Mouse (Mus musculus) cerebellum, postnatal 25 days (tissue): ENCODE data around the gene Rep15.

Source experiments
- DNase-seq, 2 experiments: peaks; one replicate each; pipeline ENCODE4 v3.0.0; 2021; ENCODE audit warnings: mixed read lengths in 2 of 2

The Rep15 gene

GRCm38 (mm10) chr6:147030096-147030885 lies 2.1 kb upstream of the Rep15 start:
- peak; percentile 72 to 79 for DNase-seq

GRCm38 (mm10) chr6:147042291-147043290 lies 10.2 kb downstream of the Rep15 start, which contains the start of gene Mrps35:
Gene Mrps35, plus strand, starts transcription at chr6:147042764.
- DNase-seq: peak; percentile 95 to 97

- no peak for DNase-seq
Measured at GRCm38 (mm10) chr6:147043633-147044032, 11.2 kb downstream of the Rep15 start.

- no peak for DNase-seq
Measured at GRCm38 (mm10) chr6:147049239-147049805, 16.9 kb downstream of the Rep15 start.

GRCm38 (mm10) chr6:147051666-147052065 lies 19.3 kb downstream of the Rep15 start:
- no peak for DNase-seq

GRCm38 (mm10) chr6:147052440-147052839 lies 20.1 kb downstream of the Rep15 start:
- DNase-seq: no peak

GRCm38 (mm10) chr6:147053785-147054646 lies 21.6 kb downstream of the Rep15 start:
- no peak for DNase-seq

GRCm38 (mm10) chr6:147055374-147055977 lies 23.1 kb downstream of the Rep15 start:
- DNase-seq: no peak

GRCm38 (mm10) chr6:147059326-147059725 lies 26.9 kb downstream of the Rep15 start:
- no peak for DNase-seq

- DNase-seq: no peak
Measured at GRCm38 (mm10) chr6:147061630-147062029, 29.2 kb downstream of the Rep15 start.

- no peak for DNase-seq
Measured at GRCm38 (mm10) chr6:147062034-147062433, 29.6 kb downstream of the Rep15 start.

- DNase-seq: no peak
Measured at GRCm38 (mm10) chr6:147062694-147063093, 30.3 kb downstream of the Rep15 start.

- DNase-seq: no peak
Measured at GRCm38 (mm10) chr6:147064226-147064943, 32.0 kb downstream of the Rep15 start.

- DNase-seq: no peak
Measured at GRCm38 (mm10) chr6:147064944-147065261, 32.5 kb downstream of the Rep15 start.

GRCm38 (mm10) chr6:147075808-147076387 lies 43.5 kb downstream of the Rep15 start:
- DNase-seq: no peak

- DNase-seq: no peak
Measured at GRCm38 (mm10) chr6:147076878-147077277, 44.5 kb downstream of the Rep15 start.

GRCm38 (mm10) chr6:147079919-147080318 lies 47.5 kb downstream of the Rep15 start:
- DNase-seq: no peak
